Mouse (Mus musculus): ENCODE measurements around the gene Bcap31. TPM values are rescaled to one million over a fixed set of nuclear protein-coding genes. Genes with fewer than 3 reads are reported as not detected.
"Not testable (repeated sequence)": the region's sequence is repeated elsewhere in the genome, so short reads cannot be mapped to it uniquely, and the experiment has no call there.

Bcap31 gene
- total RNA-seq (2021), result 10 to 100 TPM; 69.5 to 71.1 TPM
- long read RNA-seq, transcript Bcap31-201 (8 exons, 1,219 nt), result major isoform, 104 of 117 reads
- long read RNA-seq, partial matches to known transcripts, result 2 of 117 reads
- long read RNA-seq, other reads (novel, unspliced or antisense), result 11 of 117 reads

GRCm38 (mm10) chrX:73716109-73716661 is at the start of gene Bcap31, which contains the start of gene Abcd1:
Gene Bcap31 (minus strand): TSS chrX:73716175.
Gene Abcd1 (plus strand): TSS chrX:73716597.
- DNase-seq (ENCODE audit: low spot score in 2 of 2), result peak; percentile 86 to 87

- DNase-seq (ENCODE audit: low spot score in 2 of 2), result no peak
Measured at GRCm38 (mm10) chrX:73765311-73765710, 49.3 kb upstream of the Bcap31 start.

- DNase-seq (ENCODE audit: low spot score in 2 of 2), result peak; percentile 22 to 41
Measured at GRCm38 (mm10) chrX:73758611-73759290, 42.8 kb upstream of the Bcap31 start.

- peak in 1 of 2 experiments; percentile 18 for DNase-seq (ENCODE audit: low spot score in 2 of 2)
Measured at GRCm38 (mm10) chrX:73756334-73757140, 40.6 kb upstream of the Bcap31 start, which contains the start of gene Plxnb3. Gene Plxnb3 (plus strand): TSS chrX:73757090.

- no peak for DNase-seq (ENCODE audit: low spot score in 2 of 2)
Measured at GRCm38 (mm10) chrX:73748977-73749376, 33.0 kb upstream of the Bcap31 start.

- DNase-seq (ENCODE audit: low spot score in 2 of 2), result no peak
Measured at GRCm38 (mm10) chrX:73744774-73745481, 29.0 kb upstream of the Bcap31 start.

GRCm38 (mm10) chrX:73739841-73740240 is 23.9 kb upstream of the Bcap31 start:
- not testable (repeated sequence) for DNase-seq (ENCODE audit: low spot score in 2 of 2)

GRCm38 (mm10) chrX:73739151-73739550 is 23.2 kb upstream of the Bcap31 start:
- no peak for DNase-seq (ENCODE audit: low spot score in 2 of 2)

GRCm38 (mm10) chrX:73738155-73738554 is 22.2 kb upstream of the Bcap31 start:
- DNase-seq (ENCODE audit: low spot score in 2 of 2), result no peak

- no peak for DNase-seq (ENCODE audit: low spot score in 2 of 2)
Measured at GRCm38 (mm10) chrX:73730908-73731307, 14.9 kb upstream of the Bcap31 start.

- DNase-seq (ENCODE audit: low spot score in 2 of 2), result peak in 1 of 2 experiments; percentile 24
Measured at GRCm38 (mm10) chrX:73718686-73719362, 2.8 kb upstream of the Bcap31 start.

- DNase-seq (ENCODE audit: low spot score in 2 of 2), result no peak
Measured at GRCm38 (mm10) chrX:73718271-73718670, 2.3 kb upstream of the Bcap31 start.

GRCm38 (mm10) chrX:73717667-73718066 is 1.7 kb upstream of the Bcap31 start:
- DNase-seq (ENCODE audit: low spot score in 2 of 2), result peak in 1 of 2 experiments; percentile 21

GRCm38 (mm10) chrX:73716709-73717545 is 952 bp upstream of the Bcap31 start:
- peak in 1 of 2 experiments; percentile 27 for DNase-seq (ENCODE audit: low spot score in 2 of 2)

- DNase-seq (ENCODE audit: low spot score in 2 of 2), result peak; percentile 20 to 36
Measured at GRCm38 (mm10) chrX:73715476-73716108, 383 bp downstream of the Bcap31 start.

- no peak for DNase-seq (ENCODE audit: low spot score in 2 of 2)
Measured at GRCm38 (mm10) chrX:73700472-73700871, 15.5 kb downstream of the Bcap31 start.

GRCm38 (mm10) chrX:73690917-73691629 is 24.9 kb downstream of the Bcap31 start:
- peak; percentile 48 to 59 for DNase-seq (ENCODE audit: low spot score in 2 of 2)

- DNase-seq (ENCODE audit: low spot score in 2 of 2), result no peak
Measured at GRCm38 (mm10) chrX:73685629-73686028, 30.3 kb downstream of the Bcap31 start.

Data from layer of hippocampus, postnatal 10 days (tissue).